Mouse (Mus musculus): ENCODE measurements at regions not wholly inside any gene's neighbourhood (a gene's known extent, or its start where the extent isn't known, plus 50 kb on each side); places are given as distances from the start of the nearest gene placed in this dataset.

DNA sequence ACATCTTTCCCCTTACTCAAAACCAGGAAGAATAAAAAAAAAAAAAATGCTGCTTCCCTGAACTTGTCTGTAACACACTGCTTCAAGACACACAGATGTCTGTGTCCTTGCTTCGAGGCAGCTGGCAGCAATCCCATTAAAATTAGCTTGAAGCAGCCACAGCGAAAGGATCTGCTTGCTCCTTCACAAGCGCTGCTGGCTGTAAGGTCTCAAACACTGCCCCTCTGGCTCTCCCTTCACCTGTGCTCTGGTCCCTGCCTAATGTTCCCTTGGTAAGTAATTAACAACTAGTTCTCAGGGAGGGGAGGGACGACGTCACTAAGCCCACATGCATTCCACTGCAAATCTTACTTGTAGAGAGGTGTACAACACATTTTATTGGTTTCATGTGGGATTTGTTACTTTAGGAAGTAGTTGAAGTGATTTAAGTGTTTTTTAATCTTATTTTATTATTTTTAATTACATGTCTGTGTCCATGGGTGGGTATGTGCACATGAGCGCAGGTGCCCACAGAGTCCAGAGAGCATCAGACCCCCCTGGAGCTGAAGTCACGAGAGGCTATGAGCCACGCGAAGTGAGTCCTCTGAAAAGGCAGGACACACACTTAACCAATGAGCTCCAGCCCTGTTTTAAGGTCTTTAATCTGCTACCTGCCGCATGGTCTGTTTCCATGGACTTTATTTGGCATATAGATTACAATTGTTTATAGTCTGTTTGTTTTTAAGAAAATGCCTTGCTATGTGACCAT lies 61.1 kb upstream of the Cers6 start:
- no peak for DNase-seq

- DNase-seq, result no peak
Measured at GRCm38 (mm10) chr2:68804117-68804516, 57.1 kb upstream of the Cers6 start.

DNA sequence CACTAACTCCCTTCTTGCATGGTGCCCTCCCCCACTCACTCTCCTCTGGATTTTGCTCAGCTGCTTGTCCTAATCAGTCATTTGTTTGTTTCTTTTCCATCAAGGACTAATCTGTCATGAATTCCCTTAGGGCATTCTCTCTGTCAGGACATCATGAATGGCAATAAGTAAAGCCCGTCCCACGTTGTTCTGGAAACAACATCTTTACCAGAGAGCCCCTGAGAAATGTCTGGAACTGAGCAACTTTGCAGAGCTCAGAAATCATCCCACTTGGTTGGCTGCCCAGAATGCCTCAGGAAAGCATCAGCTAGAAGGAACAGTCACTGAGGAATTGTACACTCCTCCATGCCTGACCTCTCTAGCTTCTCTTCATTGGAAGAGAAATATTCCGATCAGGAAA lies 55.4 kb upstream of the Cers6 start:
- DNase-seq, result peak; percentile 36

DNA sequence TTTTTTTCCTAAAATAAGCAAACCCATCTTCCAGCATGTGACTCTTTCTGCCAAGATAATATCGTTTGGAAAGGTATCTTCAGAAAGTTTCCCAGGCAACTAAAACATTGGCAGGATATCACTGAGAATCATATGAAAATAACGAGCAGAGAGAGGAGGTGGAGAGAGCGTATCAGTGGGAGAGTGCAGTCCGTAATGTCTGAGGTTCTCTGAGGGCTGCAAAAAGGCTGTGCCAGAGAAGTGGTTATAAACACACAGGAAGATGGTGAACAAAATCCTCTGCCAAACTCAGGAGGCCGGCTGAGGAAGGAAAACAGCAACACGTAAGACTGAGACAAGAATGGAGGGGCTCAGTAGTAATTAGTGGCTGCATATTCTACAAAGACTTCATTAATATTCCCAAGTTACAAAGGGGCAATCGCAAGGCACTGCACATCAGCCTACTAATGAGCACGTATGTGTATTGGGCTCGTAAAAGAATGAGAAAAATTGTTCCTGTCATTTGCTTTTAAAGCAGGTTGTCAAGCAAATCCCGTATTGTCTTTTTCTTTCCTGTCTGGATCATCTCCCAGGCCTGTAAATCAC lies 54.8 kb upstream of the Cers6 start:
- DNase-seq, result no peak

Measured in lung, postnatal 36 days (tissue).